Mouse (Mus musculus) MEL (cell line): ENCODE data around the gene Gtse1. TPM values are rescaled to one million over a fixed set of nuclear protein-coding genes. Genes with fewer than 3 reads are reported as not detected.

Experiments
- DNase-seq: peaks from one replicate; pipeline ENCODE4 v3.0.0; 2011; ENCODE audit warnings: low read depth, low spot score
- H3K27ac ChIP-seq: 2 replicates; pipeline ENCODE4 v1.5.1; 2012; ENCODE audit warnings: low read depth, mild to moderate bottlenecking, control low read depth, low read length, moderate library complexity; ENCODE audit not compliant: control insufficient read depth
- H3K27me3 ChIP-seq, 2 experiments: fragments of 150-350 bp in 1 of 2; sonication (generic) in 1 of 2; 2 replicates each; pipeline ENCODE4 v1.6.1; 2012; ENCODE audit warnings: low read length in 2 of 2, mild to moderate bottlenecking in 2 of 2, improper control_type of control experiment in 1 of 2, moderate library complexity in 1 of 2; ENCODE audit not compliant: insufficient read depth in 2 of 2, control insufficient read depth in 1 of 2
- H3K36me3 ChIP-seq, 2 experiments: 2 replicates each; pipeline ENCODE4 v1.6.1; 2012 to 2014; ENCODE audit warnings: low read length in 2 of 2, improper control_type of control experiment in 1 of 2, inconsistent platforms in 1 of 2, mild to moderate bottlenecking in 1 of 2; ENCODE audit not compliant: insufficient read depth in 2 of 2, control insufficient read depth in 1 of 2
- H3K4me1 ChIP-seq, 2 experiments: fragments of 150-350 bp in 1 of 2; sonication (generic) in 1 of 2; 2 replicates each; pipeline ENCODE4 v1.6.1; 2012; ENCODE audit warnings: low read length in 2 of 2, improper control_type of control experiment in 1 of 2, mild to moderate bottlenecking in 1 of 2; ENCODE audit not compliant: insufficient read depth in 2 of 2, control insufficient read depth in 1 of 2
- H3K4me3 ChIP-seq, 2 experiments: fragments of 150-350 bp in 1 of 2; sonication (generic) in 1 of 2; 2 replicates each; pipeline ENCODE4 v1.5.1; 2012; ENCODE audit warnings: low read depth in 2 of 2, low read length in 2 of 2, mild to moderate bottlenecking in 2 of 2, moderate library complexity in 2 of 2, control low read depth in 1 of 2, improper control_type of control experiment in 1 of 2; ENCODE audit not compliant: control insufficient read depth in 1 of 2, insufficient read depth in 1 of 2
- H3K79me2 ChIP-seq: 2 replicates; pipeline ENCODE4 v1.6.1; 2012; ENCODE audit warnings: mild to moderate bottlenecking, low read length, moderate library complexity; ENCODE audit not compliant: control insufficient read depth, poor library complexity, insufficient read depth
- H3K9ac ChIP-seq: 2 replicates; pipeline ENCODE4 v1.6.1; 2012; ENCODE audit warnings: low read depth, mild to moderate bottlenecking, control low read depth, low read length, moderate library complexity; ENCODE audit not compliant: control insufficient read depth, poor library complexity, severe bottlenecking
- H3K9me3 ChIP-seq: fragments of 150-350 bp; sonication (generic); replicated peaks from 2 replicates; pipeline ENCODE4 v1.6.1; 2012; ENCODE audit warnings: mild to moderate bottlenecking, low read length, improper control_type of control experiment, moderate library complexity; ENCODE audit not compliant: insufficient read depth
- BHLHE40 ChIP-seq: IDR thresholded peaks from 2 replicates; pipeline ENCODE4 v1.6.1; 2012; ENCODE audit warnings: low read depth, mild to moderate bottlenecking, inconsistent platforms, low read length, improper control_type of control experiment, borderline replicate concordance
- CHD1 ChIP-seq: IDR thresholded peaks from 2 replicates; pipeline ENCODE4 v1.6.1; 2012; ENCODE audit warnings: low read depth, mild to moderate bottlenecking, inconsistent platforms, low read length, improper control_type of control experiment
- CHD2 ChIP-seq: IDR thresholded peaks from 2 replicates; pipeline ENCODE4 v1.6.1; 2011; ENCODE audit warnings: low read length, improper control_type of control experiment
- E2F4 ChIP-seq: IDR thresholded peaks from 2 replicates; pipeline ENCODE4 v1.6.1; 2011; ENCODE audit warnings: low read depth, low read length, improper control_type of control experiment, borderline replicate concordance
- ELF1 ChIP-seq: IDR thresholded peaks from 2 replicates; pipeline ENCODE4 v1.6.1; 2014; ENCODE audit warnings: low read depth, mild to moderate bottlenecking, inconsistent platforms, low read length, improper control_type of control experiment, moderate library complexity
- EP300 ChIP-seq, 2 experiments: IDR thresholded peaks; 2 replicates each; pipeline ENCODE4 v1.6.1; 2011; ENCODE audit warnings: improper control_type of control experiment in 2 of 2, low read length in 2 of 2, low read depth in 1 of 2, mild to moderate bottlenecking in 1 of 2
- GABPA ChIP-seq: IDR thresholded peaks from 2 replicates; pipeline ENCODE4 v1.6.1; 2012; ENCODE audit warnings: low read depth, mild to moderate bottlenecking, inconsistent platforms, low read length, improper control_type of control experiment, moderate library complexity
- KAT2A ChIP-seq: conservative IDR thresholded peaks from 2 replicates; pipeline ENCODE4 v1.6.1; 2012; ENCODE audit warnings: low read depth, low read length, improper control_type of control experiment, inconsistent platforms
- MAFK ChIP-seq: IDR thresholded peaks from 2 replicates; pipeline ENCODE4 v1.6.1; 2011; ENCODE audit warnings: low read depth, mild to moderate bottlenecking, low read length, improper control_type of control experiment, borderline replicate concordance
- MXI1 ChIP-seq: IDR thresholded peaks from 2 replicates; pipeline ENCODE4 v1.6.1; 2011; ENCODE audit warnings: mild to moderate bottlenecking, low read depth, low read length, improper control_type of control experiment
- MYB ChIP-seq: IDR thresholded peaks from 2 replicates; pipeline ENCODE4 v1.6.1; 2011; ENCODE audit warnings: mild to moderate bottlenecking, low read depth, low read length, improper control_type of control experiment
- POLR2A ChIP-seq, 2 experiments: IDR thresholded peaks; 2 replicates each; pipeline ENCODE4 v1.6.1; 2011 to 2012; ENCODE audit warnings: low read length in 2 of 2, mild to moderate bottlenecking in 2 of 2, control low read depth in 1 of 2, improper control_type of control experiment in 1 of 2, low read depth in 1 of 2, moderate library complexity in 1 of 2; ENCODE audit not compliant: control insufficient read depth in 1 of 2, insufficient read depth in 1 of 2, poor library complexity in 1 of 2
- RAD21 ChIP-seq: IDR thresholded peaks from 2 replicates; pipeline ENCODE4 v1.6.1; 2011; ENCODE audit warnings: mild to moderate bottlenecking, low read depth, low read length, improper control_type of control experiment
- SIN3A ChIP-seq: IDR thresholded peaks from 2 replicates; pipeline ENCODE4 v1.6.1; 2012; ENCODE audit warnings: low read length, improper control_type of control experiment, inconsistent platforms
- SMC3 ChIP-seq: IDR thresholded peaks from 2 replicates; pipeline ENCODE4 v1.6.1; 2011; ENCODE audit warnings: low read depth, low read length, improper control_type of control experiment
- TBP ChIP-seq: IDR thresholded peaks from 2 replicates; pipeline ENCODE4 v1.8.0; 2011; ENCODE audit warnings: low read depth, low read length, improper control_type of control experiment
- USF2 ChIP-seq, 2 experiments: IDR thresholded peaks; 2 replicates each; pipeline ENCODE4 v1.6.1; 2011 to 2012; ENCODE audit warnings: improper control_type of control experiment in 2 of 2, low read length in 2 of 2, borderline replicate concordance in 1 of 2, inconsistent platforms in 1 of 2, low read depth in 1 of 2, mild to moderate bottlenecking in 1 of 2; ENCODE audit not compliant: insufficient read depth in 1 of 2
- ZKSCAN1 ChIP-seq: IDR thresholded peaks from 2 replicates; pipeline ENCODE4 v1.6.1; 2012; ENCODE audit warnings: low read depth, mild to moderate bottlenecking, inconsistent platforms, low read length, improper control_type of control experiment, moderate library complexity
- ZMIZ1 ChIP-seq: IDR thresholded peaks from 2 replicates; pipeline ENCODE4 v1.6.1; 2012; ENCODE audit warnings: low read depth, mild to moderate bottlenecking, inconsistent platforms, low read length, improper control_type of control experiment, moderate library complexity
- ZNF384 ChIP-seq: IDR thresholded peaks from 2 replicates; pipeline ENCODE4 v1.6.1; 2012; ENCODE audit warnings: low read depth, mild to moderate bottlenecking, inconsistent platforms, low read length, improper control_type of control experiment
- polyA plus RNA-seq, 2 experiments: library from polyadenylated mRNA; stranded (reverse) in 1 of 2; unstranded in 1 of 2; fragments of >175 nt in 1 of 2; fragments of >200 nt in 1 of 2; gene quantifications; 2 replicates each; pipeline versions ENCODE4 v1.2.1 to v1.2.4; 2012; ENCODE audit warnings: low replicate concordance in 2 of 2, low read depth in 1 of 2; ENCODE audit not compliant: insufficient read length in 2 of 2, insufficient read depth in 1 of 2, missing spikeins in 1 of 2
- total RNA-seq: library from RNA; depleted of rRNA; stranded (reverse); fragments of 300-350 nt; gene quantifications from 2 replicates; pipeline ENCODE4 v1.2.3, GENCODE M21; 2012

Gene Gtse1
- total and polyA plus RNA-seq, 3 experiments = 22.6 to 38.3 TPM; not detected in 1

DNA sequence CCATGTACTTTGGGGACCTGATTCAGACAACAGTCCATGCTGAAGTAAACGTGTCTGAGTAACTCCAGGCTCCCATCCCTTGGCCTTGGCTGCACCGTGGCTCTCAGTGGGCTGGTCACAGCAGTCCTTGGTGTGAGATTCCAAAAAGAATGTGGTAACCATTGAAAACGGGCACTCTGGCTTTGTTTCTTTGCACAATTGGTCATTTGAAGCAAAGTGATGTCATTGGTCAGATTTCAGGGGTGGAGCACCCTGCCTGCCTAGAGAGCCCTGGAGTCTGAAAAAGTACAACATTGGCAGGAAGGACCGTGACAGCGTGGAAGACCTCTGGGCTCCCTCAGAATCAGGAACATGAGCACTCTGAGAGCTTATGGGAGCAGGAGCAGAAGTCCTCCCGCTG lies 39.9 kb downstream of the Gtse1 start:
- Histone ChIP-seq H3K36me3 (peaks cover 0 to 2% of the 10 kb centered on the region in 2 experiments; a peak in 1 of 4 replicates), H3K4me1 (peaks cover 0 to 19% of the 10 kb centered on the region in 2 experiments; a peak in 3 of 4 replicates), H3K9me3 (no peaks in the 10 kb centered on the region), H3K4me3 (no peak overlapping the region), H3K79me2 (no peaks in the 10 kb centered on the region), H3K9ac (no peak overlapping the region), H3K27me3 (no peaks in the 10 kb centered on the region), H3K27ac (no peak overlapping the region)
- no peak for TF ChIP-seq GABPA
- no peak for DNase-seq

DNA sequence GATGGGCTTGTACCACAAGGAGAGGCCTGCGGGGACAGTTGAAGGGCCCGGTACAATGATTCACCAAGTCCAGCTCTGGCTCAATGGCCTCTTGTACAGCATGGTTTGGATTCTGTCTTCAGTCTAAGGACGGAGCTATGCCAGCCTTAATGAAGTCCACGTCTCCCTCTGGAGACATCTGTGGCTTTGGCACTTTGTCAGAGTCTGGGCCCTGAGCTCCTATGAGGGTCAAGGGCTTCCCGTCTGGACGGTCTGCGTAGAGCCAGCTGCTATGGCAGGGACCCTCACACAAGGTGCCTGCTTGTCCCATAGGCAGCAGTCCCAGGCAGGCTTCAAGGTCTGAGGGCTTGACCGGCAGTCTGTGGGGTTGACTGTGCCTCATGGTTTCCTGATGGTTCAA lies 40.8 kb downstream of the Gtse1 start:
- Histone ChIP-seq H3K36me3 (peaks cover 0 to 2% of the 10 kb centered on the region in 2 experiments; a peak in 1 of 4 replicates), H3K4me3 (no peak overlapping the region), H3K9me3 (no peaks in the 10 kb centered on the region), H3K27ac (no peak overlapping the region), H3K4me1 (peaks cover 0 to 19% of the 10 kb centered on the region in 2 experiments; a peak in 3 of 4 replicates), H3K79me2 (no peaks in the 10 kb centered on the region), H3K9ac (no peak overlapping the region), H3K27me3 (no peaks in the 10 kb centered on the region)
- DNase-seq = no peak
- TF ChIP-seq EP300 (IDR thresholded peaks at IDR 0.05; ENCODE audit: low read depth in 1 of 2, low read length in 2 of 2) (no peak), SMC3 (no peak), CHD1 (no peak), E2F4 (no peak), MYB (no peak), CHD2 (no peak), USF2 (IDR thresholded peaks at IDR 0.05; ENCODE audit: borderline replicate concordance in 1 of 2, insufficient read depth in 1 of 2, low read depth in 1 of 2, low read length in 2 of 2) (no peak), RAD21 (no peak), TBP (no peak), ZMIZ1 (no peak), MXI1 (no peak), BHLHE40 (no peak), ZKSCAN1 (no peak), ZNF384 (no peak), POLR2A (IDR thresholded peaks at IDR 0.05; ENCODE audit: control insufficient read depth in 1 of 2, insufficient read depth in 1 of 2, low read depth in 1 of 2, low read length in 2 of 2, poor library complexity in 1 of 2) (no peak), MAFK (no peak), ELF1 (no peak), SIN3A (no peak), KAT2A (no peak)
